Mouse (Mus musculus) right cerebral cortex, postnatal 10 days (tissue): ENCODE data around the gene Dnajb5.

Experiments used
- DNase-seq, 2 experiments: peaks; one replicate each; pipeline ENCODE4 v3.0.0; 2021; ENCODE audit warnings: low spot score in 2 of 2

The Dnajb5 gene

GRCm38 (mm10) chr4:42949676-42950051 is at the start of gene Dnajb5:
Gene Dnajb5, plus strand, starts transcription at chr4:42949814.
- peak; percentile 99 for DNase-seq

- DNase-seq, result peak; percentile 64 to 75
Observed at GRCm38 (mm10) chr4:42900878-42901277, 48.7 kb upstream of the Dnajb5 start.

GRCm38 (mm10) chr4:42902174-42902573 is 47.4 kb upstream of the Dnajb5 start:
- peak in 1 of 2 experiments; percentile 26 for DNase-seq

GRCm38 (mm10) chr4:42902730-42903129 is 46.9 kb upstream of the Dnajb5 start:
- peak in 1 of 2 experiments; percentile 16 for DNase-seq

GRCm38 (mm10) chr4:42903942-42904341 is 45.7 kb upstream of the Dnajb5 start:
- DNase-seq, result no peak

- no peak for DNase-seq
Observed at GRCm38 (mm10) chr4:42904523-42904922, 45.1 kb upstream of the Dnajb5 start.

GRCm38 (mm10) chr4:42904966-42905365 is 44.6 kb upstream of the Dnajb5 start:
- no peak for DNase-seq

GRCm38 (mm10) chr4:42913391-42913790 is 36.2 kb upstream of the Dnajb5 start:
- no peak for DNase-seq

GRCm38 (mm10) chr4:42915311-42915710 is 34.3 kb upstream of the Dnajb5 start:
- no peak for DNase-seq

GRCm38 (mm10) chr4:42915966-42916365 is 33.6 kb upstream of the Dnajb5 start:
- no peak for DNase-seq

GRCm38 (mm10) chr4:42916617-42917401 is 32.8 kb upstream of the Dnajb5 start, which contains the start of gene Phf24:
Gene Phf24, plus strand, starts transcription at chr4:42916660.
- DNase-seq, result peak; percentile 65 to 73

GRCm38 (mm10) chr4:42917402-42917774 is 32.2 kb upstream of the Dnajb5 start:
- DNase-seq, result peak in 1 of 2 experiments; percentile 43

- DNase-seq, result peak in 1 of 2 experiments; percentile 37
Observed at GRCm38 (mm10) chr4:42920726-42921125, 28.9 kb upstream of the Dnajb5 start.

GRCm38 (mm10) chr4:42921536-42921935 is 28.1 kb upstream of the Dnajb5 start:
- DNase-seq, result peak; percentile 60 to 83

GRCm38 (mm10) chr4:42922056-42922455 is 27.6 kb upstream of the Dnajb5 start:
- peak; percentile 24 to 51 for DNase-seq

GRCm38 (mm10) chr4:42922461-42922860 is 27.2 kb upstream of the Dnajb5 start:
- DNase-seq, result peak in 1 of 2 experiments; percentile 32

- peak in 1 of 2 experiments; percentile 30 for DNase-seq
Observed at GRCm38 (mm10) chr4:42924095-42924710, 25.4 kb upstream of the Dnajb5 start.

GRCm38 (mm10) chr4:42928209-42928608 is 21.4 kb upstream of the Dnajb5 start:
- DNase-seq, result peak in 1 of 2 experiments; percentile 26

- peak; percentile 19 to 23 for DNase-seq
Observed at GRCm38 (mm10) chr4:42928952-42929351, 20.7 kb upstream of the Dnajb5 start.

- DNase-seq, result peak in 1 of 2 experiments; percentile 19
Observed at GRCm38 (mm10) chr4:42932229-42932969, 17.2 kb upstream of the Dnajb5 start.

- peak; percentile 69 to 72 for DNase-seq
Observed at GRCm38 (mm10) chr4:42933630-42934029, 16.0 kb upstream of the Dnajb5 start.

- no peak for DNase-seq
Observed at GRCm38 (mm10) chr4:42941396-42941795, 8.2 kb upstream of the Dnajb5 start.
